Mouse (Mus musculus): ENCODE measurements around the gene Jund.

GRCm38 (mm10) chr8:70693636-70694035 is 5.1 kb upstream of the Jund start:
- TF ChIP-seq CTCF (IDR thresholded peaks at IDR 0.05; ENCODE audit: control insufficient read depth, insufficient read depth, insufficient read length) (no peak), MYOG (IDR thresholded peaks at IDR 0.05; ENCODE audit: control insufficient read depth, extremely low read depth, insufficient read length) (no peak), CEBPB (IDR thresholded peaks at IDR 0.05; ENCODE audit: low read depth) (no peak), USF1 (IDR thresholded peaks at IDR 0.05; ENCODE audit: low read depth) (no peak)
